Mouse (Mus musculus) kidney, adult 2 months (tissue): ENCODE results near the gene Aldh3b3. TPM values are rescaled to one million over a fixed set of nuclear protein-coding genes. Genes with fewer than 3 reads are reported as not detected.
A peak's percentile ranks its signal among the peaks of the same experiment; 100 is the strongest.

Experiments
- DNase-seq: peaks from one replicate; pipeline ENCODE4 v3.0.0; 2021
- H3K27ac ChIP-seq: fragments of 200-500 bp; 2 replicates; pipeline ENCODE4 v1.5.1; 2012; ENCODE audit warnings: low read depth, low read length, control low read depth, inconsistent platforms; ENCODE audit not compliant: insufficient read depth
- H3K27me3 ChIP-seq: fragments of 200-500 bp; replicated peaks from 2 replicates; pipeline ENCODE4 v1.6.1; 2012; ENCODE audit warnings: mild to moderate bottlenecking, moderate library complexity, low read length, inconsistent platforms; ENCODE audit not compliant: control insufficient read depth, insufficient read depth
- H3K36me3 ChIP-seq: fragments of 200-500 bp; 2 replicates; pipeline ENCODE4 v1.6.1; 2012; ENCODE audit warnings: mild to moderate bottlenecking, moderate library complexity, low read length, inconsistent platforms; ENCODE audit not compliant: control insufficient read depth, insufficient read depth
- H3K4me1 ChIP-seq: fragments of 200-500 bp; 2 replicates; pipeline ENCODE4 v1.6.1; 2011; ENCODE audit warnings: low read length; ENCODE audit not compliant: control insufficient read depth, insufficient read depth
- H3K4me3 ChIP-seq: fragments of 200-500 bp; 2 replicates; pipeline ENCODE4 v1.5.1; 2011; ENCODE audit warnings: mild to moderate bottlenecking, low read depth, low read length, control low read depth; ENCODE audit not compliant: insufficient read depth
- CTCF ChIP-seq: fragments of 200-500 bp; conservative IDR thresholded peaks from 2 replicates; pipeline ENCODE4 v1.5.1; 2011; ENCODE audit warnings: low read depth, mild to moderate bottlenecking, control low read depth, low read length, moderate library complexity, mixed read lengths; ENCODE audit not compliant: insufficient read depth, insufficient read length
- POLR2A ChIP-seq: fragments of 200-500 bp; IDR thresholded peaks from one replicate; pipeline ENCODE4 v1.6.1; 2011; ENCODE audit warnings: low read depth, low read length, control low read depth
- WGBS: fragments of 180-500 bp; shearing (Covaris S2); methylation state at CpG from one replicate; pipeline ENCODE4 v1.1.7; 2018; 5-methylcytosine and 5-hydroxymethylcytosine counted together
- polyA plus RNA-seq: library from polyadenylated mRNA; depleted of rRNA; stranded (reverse); fragments of >200 nt; gene quantifications from 2 replicates; pipeline ENCODE4 v1.2.3, GENCODE M21; 2012; rRNA removed

Gene Aldh3b3
- polyA plus RNA-seq = 4.7 and 9.2 TPM in 2 replicates

GRCm38 (mm10) chr19:3958470-3958869 lies at the start of gene Aldh3b3:
TSS of gene Aldh3b3 (plus strand) at chr19:3958645.
- Histone ChIP-seq H3K4me3 (no peak within 1 kb of the TSS), H3K4me1 (peaks cover 10% of the 10 kb centered on the region), H3K27ac (peak within 1 kb of the TSS; percentile 51; the same call in 1 of the 2 replicates), H3K36me3 (no peaks in the 10 kb centered on the region), H3K27me3 (no peaks in the 10 kb centered on the region)
- 46% methylated on average over 4 of the region's 4 CpGs for WGBS
- peak; percentile 68 for DNase-seq
- TF ChIP-seq CTCF = no peak
- TF ChIP-seq POLR2A = no peak

GRCm38 (mm10) chr19:3910206-3910605 lies 48.2 kb upstream of the Aldh3b3 start:
- Histone ChIP-seq H3K4me3 (no peak overlapping the region), H3K27me3 (no peaks in the 10 kb centered on the region), H3K27ac (no peak overlapping the region), H3K4me1 (peaks cover 19% of the 10 kb centered on the region), H3K36me3 (no peaks in the 10 kb centered on the region; the same call in 1 of the 2 replicates)
- peak; percentile 37 for DNase-seq
- TF ChIP-seq CTCF (no peak), POLR2A (no peak)
- WGBS = 45% methylated on average over 5 of the region's 5 CpGs

GRCm38 (mm10) chr19:3912337-3913204 lies 45.9 kb upstream of the Aldh3b3 start, which contains the start of gene Ndufs8:
TSS of gene Ndufs8 (minus strand) at chr19:3912774.
- no peaks in the 10 kb centered on the region for H3K27me3 ChIP-seq
- peak within 1 kb of the TSS; percentile 98 for H3K27ac ChIP-seq
- H3K4me3 ChIP-seq = peak within 1 kb of the TSS; percentile 86
- TF ChIP-seq CTCF = 0 out of 2 replicates have a peak, but pooled peaks have one; percentile 9
- TF ChIP-seq POLR2A = peak; percentile 87
- WGBS = under 1% methylated on average over 43 of the region's 43 CpGs
- H3K36me3 ChIP-seq = no peaks in the 10 kb centered on the region; the same call in 1 of the 2 replicates
- peak; percentile 99 for DNase-seq
- peaks cover 12% of the 10 kb centered on the region for H3K4me1 ChIP-seq

- no peaks in the 10 kb centered on the region for H3K27me3 ChIP-seq
- no peak for DNase-seq
- no peaks in the 10 kb centered on the region; the same call in 1 of the 2 replicates for H3K36me3 ChIP-seq
- H3K4me1 ChIP-seq = peaks cover 5% of the 10 kb centered on the region; the same call in 1 of the 2 replicates
- peak overlapping the region; percentile 61 for H3K4me3 ChIP-seq
- no peak overlapping the region for H3K27ac ChIP-seq
- WGBS = 84% methylated on average over 8 of the region's 8 CpGs
- TF ChIP-seq CTCF (no peak), POLR2A (no peak)
Observed at GRCm38 (mm10) chr19:3913692-3914091, 44.8 kb upstream of the Aldh3b3 start.

- Histone ChIP-seq H3K27ac (no peak overlapping the region), H3K27me3 (no peaks in the 10 kb centered on the region), H3K36me3 (no peaks in the 10 kb centered on the region), H3K4me3 (no peak overlapping the region), H3K4me1 (peaks cover 5% of the 10 kb centered on the region; the same call in 1 of the 2 replicates)
- TF ChIP-seq CTCF (no peak), POLR2A (no peak)
- DNase-seq = no peak
- WGBS = 92% methylated on average over 5 of the region's 5 CpGs
Observed at GRCm38 (mm10) chr19:3914535-3914934, 43.9 kb upstream of the Aldh3b3 start.

- 76% methylated on average over 11 of the region's 11 CpGs for WGBS
- no peak for TF ChIP-seq CTCF
- no peak for TF ChIP-seq POLR2A
- no peak overlapping the region for H3K27ac ChIP-seq
- no peaks in the 10 kb centered on the region for H3K27me3 ChIP-seq
- H3K4me1 ChIP-seq = peaks cover 5% of the 10 kb centered on the region; the same call in 1 of the 2 replicates
- H3K36me3 ChIP-seq = no peaks in the 10 kb centered on the region
- no peak for DNase-seq
- no peak overlapping the region for H3K4me3 ChIP-seq
Observed at GRCm38 (mm10) chr19:3916727-3917126, 41.7 kb upstream of the Aldh3b3 start.

- Histone ChIP-seq H3K27me3 (no peaks in the 10 kb centered on the region), H3K36me3 (no peaks in the 10 kb centered on the region), H3K4me3 (no peak overlapping the region), H3K4me1 (no peaks in the 10 kb centered on the region), H3K27ac (no peak overlapping the region)
- TF ChIP-seq POLR2A = no peak
- TF ChIP-seq CTCF = no peak
- DNase-seq = no peak
Observed at GRCm38 (mm10) chr19:3919928-3920327, 38.5 kb upstream of the Aldh3b3 start.
